ENCODE assay signal across 8 mouse cellular contexts in the genomic region with DNA sequence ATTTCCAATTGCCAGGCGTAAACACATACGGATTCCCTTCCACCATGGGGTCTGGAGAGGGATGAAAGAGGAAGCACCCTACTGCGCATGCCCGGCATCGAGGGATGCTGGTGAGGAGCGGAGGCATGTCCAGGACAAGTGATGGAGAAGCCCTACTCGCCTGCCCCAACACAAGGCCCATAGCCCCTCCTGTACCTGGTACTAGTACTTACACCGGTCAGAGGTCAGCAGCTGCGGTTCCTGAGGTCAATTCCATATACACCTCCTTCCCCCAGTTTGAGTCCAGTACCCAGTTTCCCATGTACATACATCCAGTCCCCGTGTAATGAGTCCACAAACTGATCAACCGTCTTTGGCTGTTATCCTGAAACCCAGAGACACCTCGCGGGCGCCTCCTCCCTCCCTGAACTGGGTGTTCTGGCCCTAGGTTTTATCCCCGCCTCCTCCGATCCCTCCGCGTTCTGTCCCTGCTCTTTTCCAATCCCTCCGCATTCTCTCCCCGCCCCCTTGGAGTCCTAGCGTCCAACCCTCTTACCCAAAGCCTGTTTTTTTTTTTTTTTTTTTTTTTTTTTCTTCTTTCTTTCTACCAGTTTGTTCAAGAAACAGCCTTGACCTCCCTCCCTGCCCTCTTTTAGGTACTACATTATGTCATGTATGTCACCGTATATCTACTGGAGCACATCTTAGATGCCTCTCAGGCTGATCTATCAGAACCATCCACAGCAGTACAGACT. TPM values are rescaled to one million over a fixed set of nuclear protein-coding genes. Genes with fewer than 3 reads are reported as not detected.
DNase-seq lines count a peak whose midpoint lies in the region; ATAC-seq and TF ChIP-seq lines count a peak whose summit lies in the region.

Gene Cpt1c, minus strand, starts transcription at position 469 of the 734 bp plus-strand sequence.

- peak within 1 kb of the TSS; percentile 23 for H3K9ac ChIP-seq in heart, embryonic 11.5 days (ENCODE audit: low read depth, low read length)
- peak within 1 kb of the TSS; percentile 54 for H3K9ac ChIP-seq in kidney, postnatal 0 days (ENCODE audit: low read depth, low read length)
- peak within 1 kb of the TSS; percentile 66 for H3K9ac ChIP-seq in midbrain, postnatal 0 days (replicated peaks; ENCODE audit: low read length, poor library complexity, severe bottlenecking)
- peak within 1 kb of the TSS; percentile 73 for H3K9ac ChIP-seq in stomach, embryonic 16.5 days (ENCODE audit: low read length)

- H3K36me3 ChIP-seq in E14TG2a.4 (ENCODE audit: insufficient read depth, low read length): peaks cover 65% of the 10 kb centered on the region
- H3K36me3 ChIP-seq in heart, embryonic 11.5 days (ENCODE audit: control insufficient read depth, insufficient read depth, low read length): peaks cover 32% of the 10 kb centered on the region
- H3K36me3 ChIP-seq in kidney, postnatal 0 days (ENCODE audit: insufficient read depth, low read length): peaks cover 34% of the 10 kb centered on the region; the same call in 1 of the 2 replicates
- peaks cover 30% of the 10 kb centered on the region for H3K36me3 ChIP-seq in midbrain, postnatal 0 days (ENCODE audit: insufficient read depth, low read length)
- peaks cover 25% of the 10 kb centered on the region for H3K36me3 ChIP-seq in stomach, embryonic 16.5 days (ENCODE audit: control insufficient read depth, insufficient read depth, low read length)

- peak within 1 kb of the TSS; percentile 83 for H3K4me3 ChIP-seq in E14TG2a.4 (replicated peaks; ENCODE audit: low read length)
- peak within 1 kb of the TSS; percentile 35 for H3K4me3 ChIP-seq in heart, embryonic 11.5 days (ENCODE audit: low read depth, low read length)
- peak within 1 kb of the TSS; percentile 48 for H3K4me3 ChIP-seq in kidney, postnatal 0 days (replicated peaks; ENCODE audit: low read depth, low read length)
- H3K4me3 ChIP-seq in midbrain, postnatal 0 days (ENCODE audit: low read depth, low read length): peak within 1 kb of the TSS; percentile 51
- H3K4me3 ChIP-seq in stomach, embryonic 16.5 days (replicated peaks; ENCODE audit: low read length): peak within 1 kb of the TSS; percentile 60

- peak; percentile 86 for DNase-seq in c-Kit-positive CD71-positive TER-119-negative erythroid progenitor cells, embryonic 14.5 days (ENCODE audit: low read depth)
- DNase-seq in fibroblast of lung, adult 2 months (ENCODE audit: low read depth): peak; percentile 75
- peak; percentile 95 for DNase-seq in kidney, postnatal 0 days (ENCODE audit: low spot score)
- peak; percentile 81 for DNase-seq in liver
- peak; percentile 97 for DNase-seq in midbrain, postnatal 0 days (ENCODE audit: low spot score)

- H3K4me1 ChIP-seq in E14TG2a.4 (replicated peaks; ENCODE audit: low read depth, low read length): peaks cover 80% of the 10 kb centered on the region
- peaks cover 9% of the 10 kb centered on the region; the same call in 1 of the 2 replicates for H3K4me1 ChIP-seq in heart, embryonic 11.5 days (ENCODE audit: control insufficient read depth, insufficient read depth, low read length)
- peaks cover 10% of the 10 kb centered on the region for H3K4me1 ChIP-seq in kidney, postnatal 0 days (replicated peaks; ENCODE audit: insufficient read depth, low read length)
- H3K4me1 ChIP-seq in midbrain, postnatal 0 days (ENCODE audit: insufficient read depth, low read length): peaks cover 25% of the 10 kb centered on the region; the same call in 1 of the 2 replicates
- peaks cover 18% of the 10 kb centered on the region for H3K4me1 ChIP-seq in stomach, embryonic 16.5 days (ENCODE audit: control insufficient read depth, insufficient read depth, low read length)

- no peaks in the 10 kb centered on the region for H3K9me3 ChIP-seq in E14TG2a.4 (ENCODE audit: low read length)
- H3K9me3 ChIP-seq in heart, embryonic 11.5 days (replicated peaks; ENCODE audit: control insufficient read depth, low read length): no peaks in the 10 kb centered on the region
- H3K9me3 ChIP-seq in kidney, postnatal 0 days (replicated peaks; ENCODE audit: low read length): no peaks in the 10 kb centered on the region
- no peaks in the 10 kb centered on the region for H3K9me3 ChIP-seq in midbrain, postnatal 0 days (ENCODE audit: low read length)
- H3K9me3 ChIP-seq in stomach, embryonic 16.5 days (replicated peaks; ENCODE audit: control insufficient read depth, low read length): no peaks in the 10 kb centered on the region

- H3K27ac ChIP-seq in heart, embryonic 11.5 days (ENCODE audit: low read depth, low read length): peak within 1 kb of the TSS; percentile 8; the same call in 1 of the 2 replicates
- H3K27ac ChIP-seq in kidney, postnatal 0 days: peak within 1 kb of the TSS; percentile 47; the same call in 1 of the 2 replicates
- peak within 1 kb of the TSS; percentile 91 for H3K27ac ChIP-seq in midbrain, postnatal 0 days (ENCODE audit: low read depth, low read length)
- peak within 1 kb of the TSS; percentile 88 for H3K27ac ChIP-seq in stomach, embryonic 16.5 days (ENCODE audit: low read length)

- H3K4me2 ChIP-seq in heart, embryonic 11.5 days: peak within 1 kb of the TSS; percentile 64
- H3K4me2 ChIP-seq in kidney, postnatal 0 days (ENCODE audit: low read length): peak within 1 kb of the TSS; percentile 70
- H3K4me2 ChIP-seq in midbrain, postnatal 0 days (ENCODE audit: low read depth, low read length, poor library complexity, severe bottlenecking): peak within 1 kb of the TSS; percentile 92
- peak within 1 kb of the TSS; percentile 78 for H3K4me2 ChIP-seq in stomach, embryonic 16.5 days (ENCODE audit: low read depth, low read length)

- no peak for TF ChIP-seq CTCF in E14TG2a.4 (conservative IDR thresholded peaks at IDR 0.05; ENCODE audit: low read length)
- TF ChIP-seq CTCF in kidney, postnatal 0 days (IDR thresholded peaks at IDR 0.05; ENCODE audit: low read depth): peak; percentile 21; the same call in 1 of the 2 replicates
- peak; percentile 12; the same call in 1 of the 2 replicates for TF ChIP-seq CTCF in midbrain, postnatal 0 days (IDR thresholded peaks at IDR 0.05)

- no peaks in the 10 kb centered on the region for H3K27me3 ChIP-seq in E14TG2a.4 (ENCODE audit: insufficient read depth, low read length)
- H3K27me3 ChIP-seq in heart, embryonic 11.5 days (ENCODE audit: control insufficient read depth, insufficient read depth, low read length): no peaks in the 10 kb centered on the region
- H3K27me3 ChIP-seq in kidney, postnatal 0 days (ENCODE audit: insufficient read depth, low read length): no peaks in the 10 kb centered on the region
- H3K27me3 ChIP-seq in midbrain, postnatal 0 days (ENCODE audit: insufficient read depth, low read length): no peaks in the 10 kb centered on the region
- H3K27me3 ChIP-seq in stomach, embryonic 16.5 days (ENCODE audit: control insufficient read depth, insufficient read depth, low read length): no peaks in the 10 kb centered on the region

- no peak for ATAC-seq in heart, embryonic 11.5 days (replicated peaks; ENCODE audit: insufficient number of reproducible peaks, low FRiP score, low TSS enrichment)
- ATAC-seq in kidney, postnatal 0 days (replicated peaks; ENCODE audit: low FRiP score, low read depth): peak; percentile 23; the same call in 1 of the 2 replicates
- ATAC-seq in midbrain, postnatal 0 days (ENCODE audit: low FRiP score): peak; percentile 41; the same call in 1 of the 2 replicates
- ATAC-seq in stomach, embryonic 16.5 days (ENCODE audit: insufficient read depth, low FRiP score): peak; percentile 30; the same call in 1 of the 2 replicates

- WGBS in heart, embryonic 11.5 days (ENCODE audit: insufficient replicate concordance): 4% methylated on average over 22 of the region's 22 CpGs
- 3% methylated on average over 22 of the region's 22 CpGs for WGBS in kidney, postnatal 0 days
- 1% methylated on average over 22 of the region's 22 CpGs for WGBS in midbrain, postnatal 0 days
- WGBS in stomach, embryonic 16.5 days: 2% methylated on average over 22 of the region's 22 CpGs

RNA-seq across cellular contexts. Expression of gene Cpt1c, which starts in this region (rescaled TPM):
- polyA plus RNA-seq in heart, embryonic 11.5 days (2014; fragmentation: Nextera tagmentation; extraction: Ambion mirVana): 10.0 and 10.5 TPM in 2 replicates
- polyA plus RNA-seq in kidney, postnatal 0 days (2015; fragmentation: Nextera tagmentation; extraction: Ambion mirVana): 13.2 and 13.7 TPM in 2 replicates
- total RNA-seq in midbrain, postnatal 0 days (2014; rRNA removed): 88.1 and 90.1 TPM in 2 replicates
- 54.0 and 56.9 TPM in 2 replicates for polyA plus RNA-seq in midbrain, postnatal 0 days (2015; fragmentation: Nextera tagmentation; extraction: Ambion mirVana)
- 19.9 and 23.4 TPM in 2 replicates for polyA plus RNA-seq in stomach, embryonic 16.5 days (2015; fragmentation: Nextera tagmentation; extraction: Ambion mirVana)

Comparison
In these comparisons a context has a peak if more than half of its experiments do, and no peak if none do; other contexts are left out.
1. H3K27ac ChIP-seq: peak in every context shown above with its lines; median percentile 91 in midbrain, postnatal 0 days; 88 in stomach, embryonic 16.5 days; 47 in kidney, postnatal 0 days; 8 in heart, embryonic 11.5 days.
2. H3K9ac ChIP-seq: peak in every context shown above with its lines; median percentile 73 in stomach, embryonic 16.5 days; 66 in midbrain, postnatal 0 days; 54 in kidney, postnatal 0 days; 23 in heart, embryonic 11.5 days.